In genomic region chr7:44839491-44840191, GRCm38 (mm10) we compare ENCODE assay signal across 8 mouse cellular contexts. TPM values are rescaled to one million over a fixed set of nuclear protein-coding genes. Genes with fewer than 3 reads are reported as not detected.
DNase-seq lines count a peak whose midpoint lies in the region; ATAC-seq and TF ChIP-seq lines count a peak whose summit lies in the region.

No protein-coding gene starts in this region.

- H3K4me2 ChIP-seq in heart, postnatal 0 days (ENCODE audit: low read depth, low read length) = peak overlapping the region; percentile 58

- peak; percentile 58; the same call in 1 of the 2 replicates for TF ChIP-seq EP300 in heart, postnatal 0 days (IDR thresholded peaks at IDR 0.05; ENCODE audit: low read depth)

- TF ChIP-seq CTCF in heart, postnatal 0 days (IDR thresholded peaks at IDR 0.05; ENCODE audit: low read depth) = no peak

- H3K27me3 ChIP-seq in heart, postnatal 0 days (ENCODE audit: control insufficient read depth, insufficient read depth, low read length) = peaks cover 5% of the 10 kb centered on the region; the same call in 1 of the 2 replicates
- peaks cover 41% of the 10 kb centered on the region for H3K27me3 ChIP-seq in limb, embryonic 10.5 days (ENCODE audit: low read depth, poor library complexity, severe bottlenecking)
- H3K27me3 ChIP-seq in midbrain, embryonic 10.5 days (ENCODE audit: low read depth, poor library complexity, severe bottlenecking) = peaks cover 42% of the 10 kb centered on the region

- H3K9ac ChIP-seq in heart, postnatal 0 days (replicated peaks; ENCODE audit: low read depth, low read length) = 0 out of 2 replicates have a peak overlapping the region, but pooled peaks have one; percentile 4

- peaks cover 20% of the 10 kb centered on the region for H3K4me1 ChIP-seq in heart, postnatal 0 days (ENCODE audit: control insufficient read depth, insufficient read depth)
- peaks cover 28% of the 10 kb centered on the region for H3K4me1 ChIP-seq in limb, embryonic 10.5 days
- H3K4me1 ChIP-seq in midbrain, embryonic 10.5 days = peaks cover 25% of the 10 kb centered on the region

- peak; percentile 44 to 48 for DNase-seq in lung, adult 18-20 months
- no peak for DNase-seq in lung, postnatal 25 days (ENCODE audit: low spot score)
- peak; percentile 58 for DNase-seq in heart, postnatal 0 days (ENCODE audit: low spot score)
- peak; percentile 60 for DNase-seq in limb, embryonic 10.5 days (ENCODE audit: low spot score)
- peak; percentile 51 for DNase-seq in midbrain, embryonic 10.5 days (ENCODE audit: low spot score)
- peak; percentile 86 to 88 for DNase-seq in spleen, postnatal 36 days (ENCODE audit: low spot score in 2 of 2)
- DNase-seq in cerebellum, adult 9-11 months = no peak

- H3K9me3 ChIP-seq in heart, postnatal 0 days (replicated peaks; ENCODE audit: control insufficient read depth, low read length) = no peaks in the 10 kb centered on the region
- no peaks in the 10 kb centered on the region for H3K9me3 ChIP-seq in limb, embryonic 10.5 days (replicated peaks)
- H3K9me3 ChIP-seq in midbrain, embryonic 10.5 days (replicated peaks) = no peaks in the 10 kb centered on the region

- peaks cover 39% of the 10 kb centered on the region for H3K36me3 ChIP-seq in heart, postnatal 0 days (replicated peaks; ENCODE audit: control insufficient read depth, insufficient read depth, low read length)
- H3K36me3 ChIP-seq in limb, embryonic 10.5 days = peaks cover 48% of the 10 kb centered on the region
- peaks cover 48% of the 10 kb centered on the region for H3K36me3 ChIP-seq in midbrain, embryonic 10.5 days

- 2% methylated on average over 57 of the region's 58 CpGs for WGBS in heart, postnatal 0 days
- 2% methylated on average over 58 of the region's 58 CpGs for WGBS in limb, embryonic 10.5 days
- WGBS in midbrain, embryonic 10.5 days = 3% methylated on average over 58 of the region's 58 CpGs

- H3K4me3 ChIP-seq in heart, postnatal 0 days (ENCODE audit: low read depth, low read length) = peak overlapping the region; percentile 28
- H3K4me3 ChIP-seq in limb, embryonic 10.5 days = peak overlapping the region; percentile 47
- peak overlapping the region; percentile 46 for H3K4me3 ChIP-seq in midbrain, embryonic 10.5 days

- no peak overlapping the region for H3K27ac ChIP-seq in heart, postnatal 0 days (ENCODE audit: low read depth)
- peak overlapping the region; percentile 28; the same call in 1 of the 2 replicates for H3K27ac ChIP-seq in limb, embryonic 10.5 days
- H3K27ac ChIP-seq in midbrain, embryonic 10.5 days (replicated peaks) = peak overlapping the region; percentile 52; the same call in 1 of the 2 replicates

- peak; percentile 34 for ATAC-seq in common myeloid progenitor, adult 5-6 weeks (replicated peaks; ENCODE audit: low read depth, poor library complexity, severe bottlenecking)
- ATAC-seq in heart, postnatal 0 days (ENCODE audit: insufficient read depth, low read depth) = peak; percentile 54

RNA-seq across cellular contexts. Expression of gene Akt1s1, which starts 9.2 kb away (rescaled TPM):
- total RNA-seq in common myeloid progenitor, adult 5-6 weeks (2017) = 19.7 and 29.0 TPM in 2 replicates
- 81.8 and 137 TPM in 2 replicates for total RNA-seq in heart, postnatal 0 days (2014; rRNA removed; ENCODE audit: low replicate concordance)
- polyA plus RNA-seq in heart, postnatal 0 days (2015; fragmentation: Nextera tagmentation; extraction: Ambion mirVana) = 91.3 and 91.8 TPM in 2 replicates
- 96.4 and 99.6 TPM in 2 replicates for polyA plus RNA-seq in limb, embryonic 10.5 days (2016; fragmentation: Nextera tagmentation; extraction: Ambion mirVana)
- 89.5 and 98.1 TPM in 2 replicates for polyA plus RNA-seq in midbrain, embryonic 10.5 days (2016; fragmentation: Nextera tagmentation; extraction: Ambion mirVana)

RNA-seq across cellular contexts. Expression of gene Tbc1d17, which starts 9.2 kb away (rescaled TPM):
- 21.0 and 32.4 TPM in 2 replicates for total RNA-seq in common myeloid progenitor, adult 5-6 weeks (2017)
- total RNA-seq in heart, postnatal 0 days (2014; rRNA removed; ENCODE audit: low replicate concordance) = 43.5 and 101 TPM in 2 replicates
- polyA plus RNA-seq in heart, postnatal 0 days (2015; fragmentation: Nextera tagmentation; extraction: Ambion mirVana) = 51.7 and 57.5 TPM in 2 replicates
- 71.4 and 75.2 TPM in 2 replicates for polyA plus RNA-seq in limb, embryonic 10.5 days (2016; fragmentation: Nextera tagmentation; extraction: Ambion mirVana)
- 77.8 and 89.4 TPM in 2 replicates for polyA plus RNA-seq in midbrain, embryonic 10.5 days (2016; fragmentation: Nextera tagmentation; extraction: Ambion mirVana)

RNA-seq across cellular contexts. Expression of gene Pnkp, which starts 17.3 kb away (rescaled TPM):
- 16.6 and 26.5 TPM in 2 replicates for total RNA-seq in common myeloid progenitor, adult 5-6 weeks (2017)
- total RNA-seq in heart, postnatal 0 days (2014; rRNA removed; ENCODE audit: low replicate concordance) = 43.6 and 45.9 TPM in 2 replicates
- 24.5 and 27.2 TPM in 2 replicates for polyA plus RNA-seq in heart, postnatal 0 days (2015; fragmentation: Nextera tagmentation; extraction: Ambion mirVana)
- polyA plus RNA-seq in limb, embryonic 10.5 days (2016; fragmentation: Nextera tagmentation; extraction: Ambion mirVana) = 37.5 and 43.1 TPM in 2 replicates
- polyA plus RNA-seq in midbrain, embryonic 10.5 days (2016; fragmentation: Nextera tagmentation; extraction: Ambion mirVana) = 38.1 and 38.4 TPM in 2 replicates

RNA-seq across cellular contexts. Expression of gene Atf5, which starts 23.2 kb away (rescaled TPM):
- total RNA-seq in common myeloid progenitor, adult 5-6 weeks (2017) = 2.1 and 2.7 TPM in 2 replicates
- 5.6 and 16.0 TPM in 2 replicates for total RNA-seq in heart, postnatal 0 days (2014; rRNA removed; ENCODE audit: low replicate concordance)
- polyA plus RNA-seq in heart, postnatal 0 days (2015; fragmentation: Nextera tagmentation; extraction: Ambion mirVana) = 3.0 and 3.5 TPM in 2 replicates
- polyA plus RNA-seq in limb, embryonic 10.5 days (2016; fragmentation: Nextera tagmentation; extraction: Ambion mirVana) = 3.1 and 3.4 TPM in 2 replicates
- 4.6 and 4.7 TPM in 2 replicates for polyA plus RNA-seq in midbrain, embryonic 10.5 days (2016; fragmentation: Nextera tagmentation; extraction: Ambion mirVana)

RNA-seq across cellular contexts. Expression of gene Il4i1, which starts 23.5 kb away (rescaled TPM):
- total RNA-seq in common myeloid progenitor, adult 5-6 weeks (2017) = 0.55 and 0.73 TPM in 2 replicates
- not detected in 2 replicates for total RNA-seq in heart, postnatal 0 days (2014; rRNA removed; ENCODE audit: low replicate concordance)
- polyA plus RNA-seq in heart, postnatal 0 days (2015; fragmentation: Nextera tagmentation; extraction: Ambion mirVana) = 0.93 and 1.1 TPM in 2 replicates
- polyA plus RNA-seq in limb, embryonic 10.5 days (2016; fragmentation: Nextera tagmentation; extraction: Ambion mirVana) = 0.89 and 0.94 TPM in 2 replicates
- 1.2 and 1.8 TPM in 2 replicates for polyA plus RNA-seq in midbrain, embryonic 10.5 days (2016; fragmentation: Nextera tagmentation; extraction: Ambion mirVana)

Comparison
In these comparisons a context has a peak if more than half of its experiments do, and no peak if none do; other contexts are left out.
1. DNase-seq: peak in lung, adult 18-20 months (2 of 2), heart, postnatal 0 days (single experiment), limb, embryonic 10.5 days (single experiment), midbrain, embryonic 10.5 days (single experiment) and spleen, postnatal 36 days (2 of 2); none in lung, postnatal 25 days (single experiment) and cerebellum, adult 9-11 months (single experiment).
2. Peak in every context shown above with its lines, with median percentiles within 50 percentile points of each other: H3K4me3 ChIP-seq.